Mouse (Mus musculus) midbrain, postnatal 0 days (tissue): Measurements from ENCODE around the gene Gm48552. TPM values are rescaled to one million over a fixed set of nuclear protein-coding genes. Genes with fewer than 3 reads are reported as not detected.

Experiments used
- ATAC-seq: fragments of 200-750 bp; cut with Nextera tagmentation; 2 replicates; pipeline ENCODE4 v1.8.0; 2017; ENCODE audit warnings: moderate number of reproducible peaks, mild to moderate bottlenecking, moderate TSS enrichment, moderate library complexity; ENCODE audit not compliant: low FRiP score
- DNase-seq: peaks from one replicate; pipeline ENCODE4 v3.0.0-alpha.2; 2015; ENCODE audit warnings: low spot score
- H3K27ac ChIP-seq: fragments of 300-500 bp; sonication (generic); 2 replicates; pipeline ENCODE4 v1.5.1; 2014; ENCODE audit warnings: low read depth, mild to moderate bottlenecking, low read length, mixed read lengths
- H3K27me3 ChIP-seq: fragments of 300-500 bp; sonication (generic); 2 replicates; pipeline ENCODE4 v1.6.1; 2014; ENCODE audit warnings: low read length, control low read depth, mixed read lengths; ENCODE audit not compliant: insufficient read depth
- H3K36me3 ChIP-seq: fragments of 300-500 bp; sonication (generic); 2 replicates; pipeline ENCODE4 v1.6.1; 2014; ENCODE audit warnings: low read length, control low read depth, mixed read lengths; ENCODE audit not compliant: insufficient read depth
- H3K4me1 ChIP-seq: fragments of 300-500 bp; sonication (generic); 2 replicates; pipeline ENCODE4 v1.6.1; 2014; ENCODE audit warnings: mild to moderate bottlenecking, control low read depth, antibody characterized with exemption, low read length, mixed read lengths; ENCODE audit not compliant: insufficient read depth
- H3K4me2 ChIP-seq: fragments of 300-500 bp; sonication (generic); 2 replicates; pipeline ENCODE4 v1.6.1; 2014; ENCODE audit warnings: low read depth, mild to moderate bottlenecking, low read length, mixed read lengths; ENCODE audit not compliant: poor library complexity, severe bottlenecking
- H3K4me3 ChIP-seq: fragments of 300-500 bp; sonication (generic); 2 replicates; pipeline ENCODE4 v1.5.1; 2014; ENCODE audit warnings: low read depth, mild to moderate bottlenecking, low read length, moderate library complexity
- H3K9ac ChIP-seq: fragments of 300-500 bp; sonication (generic); replicated peaks from 2 replicates; pipeline ENCODE4 v1.6.1; 2014; ENCODE audit warnings: mild to moderate bottlenecking, low read length, moderate library complexity, mixed read lengths; ENCODE audit not compliant: poor library complexity, severe bottlenecking
- H3K9me3 ChIP-seq: fragments of 300-500 bp; sonication (generic); 2 replicates; pipeline ENCODE4 v1.6.1; 2016; ENCODE audit warnings: low read length, control low read depth
- CTCF ChIP-seq: IDR thresholded peaks from 2 replicates; pipeline ENCODE4 v1.5.1; 2016; ENCODE audit warnings: antibody characterized with exemption, mild to moderate bottlenecking
- WGBS: fragments of 180-500 bp; shearing (Covaris S2); extraction: QIAGEN DNeasy Blood & Tissue Kit; methylation state at CpG from one replicate; pipeline ENCODE4 v1.1.7; 2014; 5-methylcytosine and 5-hydroxymethylcytosine counted together
- polyA plus RNA-seq: library from polyadenylated mRNA; unstranded; fragments of >200 nt; fragmentation: Nextera tagmentation; extraction: Ambion mirVana; gene quantifications from 2 replicates; pipeline ENCODE4 v1.2.1, GENCODE M21; 2015
- total RNA-seq: library from RNA; depleted of rRNA; stranded (reverse); fragments of >200 nt; gene quantifications from 2 replicates; pipeline ENCODE4 v1.2.3, GENCODE M21; 2014

Gm48552 gene
- total and polyA plus RNA-seq, 2 experiments from 2014 or later: 1.6 to 6.6 TPM

GRCm38 (mm10) chr10:81419111-81419928 is 30.5 kb downstream of the Gm48552 start:
- H3K27me3 ChIP-seq: no peaks in the 10 kb centered on the region
- H3K4me3 ChIP-seq: no peak overlapping the region
- H3K4me2 ChIP-seq: no peak overlapping the region
- H3K9me3 ChIP-seq: no peaks in the 10 kb centered on the region
- TF ChIP-seq CTCF: no peak
- WGBS: 90% methylated on average over 10 of the region's 10 CpGs
- H3K4me1 ChIP-seq: peaks cover 1% of the 10 kb centered on the region; the same call in 1 of the 2 replicates
- no peak overlapping the region for H3K27ac ChIP-seq
- ATAC-seq (no peak), DNase-seq (no peak)
- no peak overlapping the region for H3K9ac ChIP-seq
- 0 out of 2 replicates have a peak, but pooled peaks cover 12% of the 10 kb centered on the region for H3K36me3 ChIP-seq

- WGBS: 86% methylated on average over 39 of the region's 40 CpGs
These were observed 31.5 kb downstream of the Gm48552 start for GRCm38 (mm10) chr10:81420191-81420767.

GRCm38 (mm10) chr10:81421041-81421796 is 32.4 kb downstream of the Gm48552 start:
- H3K9me3 ChIP-seq: no peaks in the 10 kb centered on the region
- 85% methylated on average over 4 of the region's 4 CpGs for WGBS
- no peak for TF ChIP-seq CTCF
- no peak overlapping the region for H3K27ac ChIP-seq
- no peaks in the 10 kb centered on the region for H3K27me3 ChIP-seq
- H3K9ac ChIP-seq: no peak overlapping the region
- 0 out of 2 replicates have a peak, but pooled peaks cover 12% of the 10 kb centered on the region for H3K36me3 ChIP-seq
- H3K4me2 ChIP-seq: no peak overlapping the region
- H3K4me3 ChIP-seq: no peak overlapping the region
- DNase-seq: no peak
- ATAC-seq: no peak
- H3K4me1 ChIP-seq: peaks cover 3% of the 10 kb centered on the region; the same call in 1 of the 2 replicates

More at GRCm38 (mm10) chr10:81420191-81420767, 31.5 kb downstream of the Gm48552 start:
- no peak overlapping the region for H3K4me3 ChIP-seq
- no peaks in the 10 kb centered on the region for H3K27me3 ChIP-seq
- no peak for ATAC-seq
- 0 out of 2 replicates have a peak, but pooled peaks cover 12% of the 10 kb centered on the region for H3K36me3 ChIP-seq
- H3K4me1 ChIP-seq: peaks cover 1% of the 10 kb centered on the region; the same call in 1 of the 2 replicates
- no peak overlapping the region for H3K9ac ChIP-seq
- H3K27ac ChIP-seq: no peak overlapping the region
- no peaks in the 10 kb centered on the region for H3K9me3 ChIP-seq
- H3K4me2 ChIP-seq: no peak overlapping the region
- TF ChIP-seq CTCF: no peak
- DNase-seq: no peak

- Histone ChIP-seq H3K27ac (no peak overlapping the region), H3K4me1 (peaks cover 6% of the 10 kb centered on the region; the same call in 1 of the 2 replicates), H3K9me3 (no peaks in the 10 kb centered on the region), H3K27me3 (no peaks in the 10 kb centered on the region), H3K9ac (no peak overlapping the region), H3K36me3 (0 out of 2 replicates have a peak, but pooled peaks cover 12% of the 10 kb centered on the region), H3K4me3 (no peak overlapping the region), H3K4me2 (no peak overlapping the region)
- 79% methylated on average over 5 of the region's 5 CpGs for WGBS
- no peak for TF ChIP-seq CTCF
- ATAC-seq: no peak
- DNase-seq: no peak
These were observed 32.9 kb downstream of the Gm48552 start for GRCm38 (mm10) chr10:81421797-81422100.

GRCm38 (mm10) chr10:81422191-81422590 is 33.4 kb downstream of the Gm48552 start:
- Histone ChIP-seq H3K9ac (no peak overlapping the region), H3K4me2 (no peak overlapping the region), H3K27me3 (no peaks in the 10 kb centered on the region), H3K27ac (no peak overlapping the region), H3K36me3 (0 out of 2 replicates have a peak, but pooled peaks cover 12% of the 10 kb centered on the region), H3K4me3 (no peak overlapping the region), H3K4me1 (peaks cover 7% of the 10 kb centered on the region; the same call in 1 of the 2 replicates), H3K9me3 (no peaks in the 10 kb centered on the region)
- no peak for TF ChIP-seq CTCF
- no peak for ATAC-seq
- WGBS: 82% methylated on average over 6 of the region's 6 CpGs
- DNase-seq: no peak
